Mouse (Mus musculus): ENCODE measurements at regions not wholly inside any gene's neighbourhood (a gene's known extent, or its start where the extent isn't known, plus 50 kb on each side); places are given as distances from the start of the nearest gene placed in this dataset.

DNA sequence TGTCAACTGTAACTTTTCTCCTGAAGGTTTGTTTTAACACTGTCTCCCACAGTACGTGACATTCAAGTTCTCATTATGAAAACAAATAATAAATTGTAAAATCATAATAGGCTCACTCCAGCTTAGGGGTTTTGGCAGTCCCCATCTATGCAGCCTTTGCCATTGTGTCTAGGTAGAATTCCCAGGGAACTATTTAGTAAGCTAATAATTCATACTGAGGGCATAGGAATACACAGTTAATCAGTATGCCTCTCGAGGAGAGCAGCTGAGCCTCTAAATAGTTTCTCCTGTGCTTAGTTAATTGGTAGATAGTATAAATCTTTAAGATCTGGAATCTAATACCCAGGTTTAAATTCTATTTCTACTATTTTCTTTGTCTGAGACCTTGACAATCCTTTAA lies 191.7 kb downstream of the Tprg start:
- no peaks in the 10 kb centered on the region for H3K9me3 ChIP-seq (ENCODE audit: control insufficient read depth, low read length)
- 69% methylated on average over 2 of the region's 2 CpGs for WGBS
- H3K9ac ChIP-seq (ENCODE audit: low read depth, low read length) = no peak overlapping the region
- H3K27ac ChIP-seq (replicated peaks; ENCODE audit: low read depth, low read length) = no peak overlapping the region
- DNase-seq (ENCODE audit: low spot score) (no peak), ATAC-seq (ENCODE audit: low read depth) (peak; percentile 81; the same call in 1 of the 2 replicates)
- H3K4me2 ChIP-seq (ENCODE audit: low read depth, low read length) = no peak overlapping the region
- no peaks in the 10 kb centered on the region for H3K4me1 ChIP-seq (ENCODE audit: control insufficient read depth, insufficient read depth, low read length)
- no peak overlapping the region for H3K4me3 ChIP-seq (ENCODE audit: low read depth, low read length)
- no peaks in the 10 kb centered on the region for H3K36me3 ChIP-seq (ENCODE audit: control insufficient read depth, insufficient read depth, low read length)
- no peaks in the 10 kb centered on the region for H3K27me3 ChIP-seq (replicated peaks; ENCODE audit: control insufficient read depth, insufficient read depth, low read length)

DNA sequence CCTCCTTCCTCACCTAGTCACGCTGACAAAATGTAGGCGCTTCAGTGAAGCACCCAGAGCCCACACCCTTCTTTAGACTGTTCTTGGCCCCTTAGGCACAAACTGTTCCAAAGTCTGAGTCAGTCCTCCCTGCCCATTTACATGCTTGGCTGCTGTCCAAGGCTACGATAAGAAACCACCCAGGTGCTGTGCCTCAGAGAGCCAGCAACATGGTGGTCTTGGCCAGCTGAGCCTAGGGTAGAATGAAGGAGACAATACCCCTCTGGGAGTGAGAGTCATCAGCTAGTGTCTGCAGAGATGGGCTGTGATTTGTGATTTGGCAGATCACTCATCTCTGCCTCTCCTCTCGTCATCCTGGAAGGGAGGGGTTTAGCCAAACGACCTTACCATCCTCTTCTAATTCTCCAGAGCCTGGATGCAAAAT lies 197.2 kb downstream of the Tprg start:
- no peaks in the 10 kb centered on the region for H3K9me3 ChIP-seq (ENCODE audit: control insufficient read depth, low read length)
- H3K4me2 ChIP-seq (ENCODE audit: low read depth, low read length) = no peak overlapping the region
- H3K9ac ChIP-seq (ENCODE audit: low read depth, low read length) = no peak overlapping the region
- DNase-seq (ENCODE audit: low spot score) = peak; percentile 71
- H3K27me3 ChIP-seq (replicated peaks; ENCODE audit: control insufficient read depth, insufficient read depth, low read length) = no peaks in the 10 kb centered on the region
- peak; percentile 30; the same call in 1 of the 2 replicates for ATAC-seq (ENCODE audit: low read depth)
- WGBS = 46% methylated on average over 5 of the region's 5 CpGs
- H3K36me3 ChIP-seq (ENCODE audit: control insufficient read depth, insufficient read depth, low read length) = no peaks in the 10 kb centered on the region
- no peak overlapping the region for H3K27ac ChIP-seq (replicated peaks; ENCODE audit: low read depth, low read length)
- H3K4me3 ChIP-seq (ENCODE audit: low read depth, low read length) = no peak overlapping the region
- no peaks in the 10 kb centered on the region for H3K4me1 ChIP-seq (ENCODE audit: control insufficient read depth, insufficient read depth, low read length)

DNA sequence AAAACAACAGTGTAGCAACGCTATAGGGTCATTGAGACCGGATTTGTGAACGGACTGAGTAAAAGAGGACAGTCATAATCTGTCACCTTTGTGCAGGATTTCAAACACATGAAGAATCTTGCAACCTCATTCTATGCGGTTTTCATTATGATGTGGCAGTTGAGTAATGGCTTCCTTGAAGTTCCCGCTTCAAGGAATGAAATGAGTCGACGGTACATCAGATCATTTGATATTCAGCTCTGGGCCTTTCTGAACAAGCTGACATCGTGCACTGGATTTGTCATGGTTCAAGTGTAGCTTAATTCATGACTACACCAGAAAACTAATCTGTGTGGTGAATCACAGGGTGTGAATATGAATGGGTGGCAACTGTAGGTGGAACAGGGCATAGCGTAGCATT lies 198.4 kb downstream of the Tprg start:
- Histone ChIP-seq H3K9ac (ENCODE audit: low read depth, low read length) (no peak overlapping the region), H3K4me1 (ENCODE audit: control insufficient read depth, insufficient read depth, low read length) (no peaks in the 10 kb centered on the region), H3K36me3 (ENCODE audit: control insufficient read depth, insufficient read depth, low read length) (no peaks in the 10 kb centered on the region), H3K27me3 (replicated peaks; ENCODE audit: control insufficient read depth, insufficient read depth, low read length) (no peaks in the 10 kb centered on the region), H3K27ac (replicated peaks; ENCODE audit: low read depth, low read length) (no peak overlapping the region), H3K4me3 (ENCODE audit: low read depth, low read length) (no peak overlapping the region), H3K9me3 (ENCODE audit: control insufficient read depth, low read length) (no peaks in the 10 kb centered on the region), H3K4me2 (ENCODE audit: low read depth, low read length) (no peak overlapping the region)
- 87% methylated on average over 9 of the region's 9 CpGs for WGBS
- DNase-seq (ENCODE audit: low spot score) (no peak), ATAC-seq (ENCODE audit: low read depth) (no peak)

DNA sequence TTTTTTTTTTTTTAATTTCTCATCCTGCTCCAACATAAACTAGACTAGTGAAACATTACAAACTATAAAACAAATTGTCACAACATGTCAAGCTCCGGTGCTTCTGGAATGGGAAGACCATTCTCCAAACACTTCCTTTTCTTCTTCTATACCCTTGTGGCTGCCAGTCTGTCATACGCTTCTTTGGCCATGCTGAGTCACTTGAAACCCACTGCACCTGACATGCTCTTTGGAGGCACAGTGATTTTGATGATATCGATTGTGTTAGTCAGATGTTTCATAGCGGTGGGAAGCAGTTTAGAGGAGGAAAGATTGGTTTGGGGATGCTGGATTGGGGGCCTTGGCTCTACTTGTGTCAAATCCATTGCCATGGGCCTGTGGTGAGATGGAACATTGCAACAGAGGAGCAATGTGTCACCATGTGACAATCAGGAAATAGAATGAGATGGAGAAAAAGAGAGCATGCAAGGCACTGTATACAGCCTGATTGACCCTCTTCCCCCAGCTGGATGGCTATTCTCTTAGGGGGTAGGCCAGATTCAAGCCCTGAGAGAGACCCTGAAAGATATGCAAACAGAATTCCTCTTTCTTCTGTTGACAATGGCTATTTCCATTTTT lies 197.0 kb upstream of the Trp63 start:
- no peak overlapping the region for H3K4me2 ChIP-seq (ENCODE audit: low read depth, low read length)
- H3K36me3 ChIP-seq (ENCODE audit: control insufficient read depth, insufficient read depth, low read length) = no peaks in the 10 kb centered on the region
- WGBS = 84% methylated on average over 4 of the region's 4 CpGs
- DNase-seq (ENCODE audit: low spot score) (no peak), ATAC-seq (ENCODE audit: low read depth) (no peak)
- no peaks in the 10 kb centered on the region for H3K4me1 ChIP-seq (ENCODE audit: control insufficient read depth, insufficient read depth, low read length)
- no peak overlapping the region for H3K4me3 ChIP-seq (ENCODE audit: low read depth, low read length)
- H3K27ac ChIP-seq (replicated peaks; ENCODE audit: low read depth, low read length) = no peak overlapping the region
- H3K9ac ChIP-seq (ENCODE audit: low read depth, low read length) = no peak overlapping the region
- no peaks in the 10 kb centered on the region for H3K9me3 ChIP-seq (ENCODE audit: control insufficient read depth, low read length)
- no peaks in the 10 kb centered on the region for H3K27me3 ChIP-seq (replicated peaks; ENCODE audit: control insufficient read depth, insufficient read depth, low read length)

DNA sequence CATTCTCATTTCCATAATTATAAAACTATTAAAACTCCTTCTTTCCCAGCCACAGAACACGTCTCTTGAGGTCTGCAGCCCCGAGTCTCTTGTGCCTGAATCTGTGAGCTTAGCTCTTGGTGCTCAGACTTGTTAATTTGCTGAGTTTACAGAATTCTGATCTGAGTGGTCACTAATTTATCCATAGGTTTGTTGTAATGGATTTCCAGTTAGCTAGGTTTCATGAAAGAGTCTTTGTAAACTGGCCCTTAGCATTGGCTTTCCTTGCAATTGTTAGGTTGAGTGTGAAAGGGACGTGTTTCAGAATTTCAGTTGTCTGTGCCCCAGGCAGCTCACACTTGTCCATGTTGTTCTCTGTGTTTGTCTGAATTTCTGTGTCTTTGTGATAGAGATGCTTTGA lies 192.7 kb upstream of the Trp63 start:
- no peak for DNase-seq (ENCODE audit: low spot score)
- ATAC-seq (ENCODE audit: low read depth) = no peak
- Histone ChIP-seq H3K9me3 (ENCODE audit: control insufficient read depth, low read length) (no peaks in the 10 kb centered on the region), H3K36me3 (ENCODE audit: control insufficient read depth, insufficient read depth, low read length) (no peaks in the 10 kb centered on the region), H3K4me1 (ENCODE audit: control insufficient read depth, insufficient read depth, low read length) (no peaks in the 10 kb centered on the region), H3K27me3 (replicated peaks; ENCODE audit: control insufficient read depth, insufficient read depth, low read length) (no peaks in the 10 kb centered on the region), H3K9ac (ENCODE audit: low read depth, low read length) (no peak overlapping the region), H3K4me3 (ENCODE audit: low read depth, low read length) (no peak overlapping the region), H3K4me2 (ENCODE audit: low read depth, low read length) (no peak overlapping the region), H3K27ac (replicated peaks; ENCODE audit: low read depth, low read length) (no peak overlapping the region)
- 72% methylated on average over 3 of the region's 3 CpGs for WGBS

DNA sequence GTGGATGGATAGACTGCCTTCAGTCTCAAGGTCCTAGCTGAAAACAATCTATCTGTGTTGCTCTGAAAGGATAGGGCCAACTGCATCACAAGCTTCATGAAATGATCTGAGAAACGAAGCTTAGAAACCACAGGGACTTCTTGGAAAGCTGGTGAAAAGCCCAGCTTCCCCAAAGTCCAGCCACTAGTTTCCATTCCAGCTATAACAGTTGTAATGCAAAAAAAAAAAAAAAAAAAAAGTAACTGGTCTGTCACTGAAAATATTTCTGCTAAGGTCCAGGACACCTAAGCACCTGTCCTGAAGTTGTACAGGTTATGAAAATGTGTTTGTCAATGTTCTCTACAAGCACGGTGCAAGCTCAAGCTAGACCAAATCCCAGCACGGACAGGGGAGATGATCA lies 189.4 kb upstream of the Trp63 start:
- WGBS = 87% methylated on average over 3 of the region's 3 CpGs
- Histone ChIP-seq H3K36me3 (ENCODE audit: control insufficient read depth, insufficient read depth, low read length) (no peaks in the 10 kb centered on the region), H3K27ac (replicated peaks; ENCODE audit: low read depth, low read length) (no peak overlapping the region), H3K9me3 (ENCODE audit: control insufficient read depth, low read length) (no peaks in the 10 kb centered on the region), H3K4me1 (ENCODE audit: control insufficient read depth, insufficient read depth, low read length) (no peaks in the 10 kb centered on the region), H3K4me3 (ENCODE audit: low read depth, low read length) (no peak overlapping the region), H3K9ac (ENCODE audit: low read depth, low read length) (no peak overlapping the region), H3K27me3 (replicated peaks; ENCODE audit: control insufficient read depth, insufficient read depth, low read length) (no peaks in the 10 kb centered on the region), H3K4me2 (ENCODE audit: low read depth, low read length) (no peak overlapping the region)
- ATAC-seq (ENCODE audit: low read depth) = no peak
- no peak for DNase-seq (ENCODE audit: low spot score)

DNA sequence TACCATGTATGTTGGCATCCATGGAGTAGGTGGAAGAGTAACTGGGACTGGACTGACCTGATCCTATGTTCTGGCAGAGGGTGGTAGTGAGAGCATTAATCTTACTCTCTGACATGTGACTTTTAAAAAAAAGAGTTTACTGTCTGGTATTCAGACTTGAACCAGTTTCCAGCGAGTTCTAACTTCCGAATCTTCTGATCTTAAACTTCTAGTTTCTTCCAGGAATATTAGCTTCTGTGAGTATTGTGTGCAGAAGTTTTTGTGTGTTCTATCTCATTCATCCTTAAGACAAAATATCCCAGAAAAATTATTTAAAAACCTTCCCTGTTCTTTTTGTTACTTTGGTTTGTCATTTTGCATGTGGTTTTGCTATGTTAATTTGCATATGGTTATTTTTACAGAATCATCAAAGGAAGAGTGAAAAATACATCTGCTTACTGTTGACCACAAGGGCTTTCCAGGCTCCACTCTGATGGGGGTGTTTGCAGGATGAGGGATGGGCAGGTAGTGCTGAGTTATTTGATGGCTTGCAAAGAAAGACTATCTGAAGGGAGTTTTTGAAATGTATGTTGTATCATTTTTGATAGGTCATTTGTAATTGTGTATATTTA lies 187.9 kb upstream of the Trp63 start:
- H3K27me3 ChIP-seq (replicated peaks; ENCODE audit: control insufficient read depth, insufficient read depth, low read length) = no peaks in the 10 kb centered on the region
- no peak overlapping the region for H3K27ac ChIP-seq (replicated peaks; ENCODE audit: low read depth, low read length)
- no peak for DNase-seq (ENCODE audit: low spot score)
- no peak overlapping the region for H3K4me3 ChIP-seq (ENCODE audit: low read depth, low read length)
- H3K36me3 ChIP-seq (ENCODE audit: control insufficient read depth, insufficient read depth, low read length) = no peaks in the 10 kb centered on the region
- ATAC-seq (ENCODE audit: low read depth) = no peak
- no peak overlapping the region for H3K4me2 ChIP-seq (ENCODE audit: low read depth, low read length)
- no peak overlapping the region for H3K9ac ChIP-seq (ENCODE audit: low read depth, low read length)
- H3K4me1 ChIP-seq (ENCODE audit: control insufficient read depth, insufficient read depth, low read length) = no peaks in the 10 kb centered on the region
- no peaks in the 10 kb centered on the region for H3K9me3 ChIP-seq (ENCODE audit: control insufficient read depth, low read length)
- WGBS = 84% methylated on average over 2 of the region's 2 CpGs

DNA sequence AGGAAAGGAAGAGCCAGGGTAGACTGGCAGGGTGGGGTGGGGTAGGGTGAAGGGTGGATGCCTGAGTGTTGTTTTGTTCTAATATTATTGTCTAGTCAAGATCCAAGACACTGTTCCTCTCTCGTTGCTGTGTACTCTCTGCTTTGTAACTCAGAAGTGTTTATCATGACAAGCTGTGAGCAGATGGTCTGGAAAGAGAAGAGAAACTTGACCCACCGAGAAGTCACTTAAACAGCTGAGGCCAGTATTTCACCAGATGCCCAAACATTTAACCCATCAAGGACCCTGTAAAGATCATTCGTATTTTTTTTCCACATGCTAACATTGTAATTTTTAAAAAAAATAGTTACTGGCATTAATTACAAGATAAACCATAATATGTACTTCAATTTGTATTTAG lies 178.7 kb upstream of the Trp63 start:
- Histone ChIP-seq H3K4me2 (ENCODE audit: low read depth, low read length) (no peak overlapping the region), H3K9me3 (ENCODE audit: control insufficient read depth, low read length) (no peaks in the 10 kb centered on the region), H3K9ac (ENCODE audit: low read depth, low read length) (no peak overlapping the region), H3K27ac (replicated peaks; ENCODE audit: low read depth, low read length) (no peak overlapping the region), H3K36me3 (ENCODE audit: control insufficient read depth, insufficient read depth, low read length) (no peaks in the 10 kb centered on the region), H3K4me3 (ENCODE audit: low read depth, low read length) (no peak overlapping the region), H3K4me1 (ENCODE audit: control insufficient read depth, insufficient read depth, low read length) (no peaks in the 10 kb centered on the region), H3K27me3 (replicated peaks; ENCODE audit: control insufficient read depth, insufficient read depth, low read length) (no peaks in the 10 kb centered on the region)
- DNase-seq (ENCODE audit: low spot score) (peak; percentile 30), ATAC-seq (ENCODE audit: low read depth) (no peak)
- WGBS = 38% methylated on average over 3 of the region's 3 CpGs
